Mouse (Mus musculus) mature B cell (primary cell): ENCODE results near the gene Cd27.
"Not testable (repeated sequence)": the region's sequence is repeated elsewhere in the genome, so short reads cannot be mapped to it uniquely, and the experiment has no call there.

Experiments used
- in situ Hi-C: fragments of 300-500 bp; cut with MboI; formaldehyde crosslinking; loops from 2 replicates; pipeline ENCODE4 v1.14.3; 2019

Cd27 gene

GRCm38 (mm10) chr6:125236782-125237181 is at the start of gene Cd27:
Gene Cd27 (minus strand): TSS chr6:125237010.
- in situ Hi-C loops: no loop called here

- in situ Hi-C loops: no loop called here
Observed at GRCm38 (mm10) chr6:125285890-125286289, 49.1 kb upstream of the Cd27 start, which contains the start of gene Tuba3a. Gene Tuba3a (minus strand): TSS chr6:125286042.

GRCm38 (mm10) chr6:125284751-125285150 is 47.9 kb upstream of the Cd27 start:
- in situ Hi-C loops: no loop called here

- in situ Hi-C loops: no loop called here
Observed at GRCm38 (mm10) chr6:125284250-125284649, 47.4 kb upstream of the Cd27 start.

- in situ Hi-C loops: not testable (repeated sequence)
Observed at GRCm38 (mm10) chr6:125282721-125283120, 45.9 kb upstream of the Cd27 start.

- in situ Hi-C loops: no loop called here
Observed at GRCm38 (mm10) chr6:125279729-125280128, 42.9 kb upstream of the Cd27 start.

- in situ Hi-C loops: loop anchor here (5.0 kb wide), 2 partner anchors 58 to 113 kb away; partner anchors contain the start of gene Vamp1
Observed at GRCm38 (mm10) chr6:125274841-125275563, 38.2 kb upstream of the Cd27 start.

GRCm38 (mm10) chr6:125272228-125272785 is 35.5 kb upstream of the Cd27 start:
- in situ Hi-C loops: loop anchor here (5.0 kb wide), 2 partner anchors 55 to 110 kb away; partner anchors contain the start of gene Vamp1

- in situ Hi-C loops: loop anchor here (5.0 kb wide), 2 partner anchors 54 to 109 kb away; partner anchors contain the start of gene Vamp1
Observed at GRCm38 (mm10) chr6:125271455-125272227, 34.8 kb upstream of the Cd27 start.

GRCm38 (mm10) chr6:125268799-125269198 is 32.0 kb upstream of the Cd27 start:
- in situ Hi-C loops: no loop called here

- in situ Hi-C loops: no loop called here
Observed at GRCm38 (mm10) chr6:125267469-125267868, 30.7 kb upstream of the Cd27 start.

GRCm38 (mm10) chr6:125266600-125266999 is 29.8 kb upstream of the Cd27 start:
- in situ Hi-C loops: not testable (repeated sequence)

GRCm38 (mm10) chr6:125266091-125266490 is 29.3 kb upstream of the Cd27 start:
- in situ Hi-C loops: no loop called here

GRCm38 (mm10) chr6:125265239-125265638 is 28.4 kb upstream of the Cd27 start:
- in situ Hi-C loops: no loop called here

- in situ Hi-C loops: no loop called here
Observed at GRCm38 (mm10) chr6:125264219-125264618, 27.4 kb upstream of the Cd27 start.

GRCm38 (mm10) chr6:125260006-125260555 is 23.3 kb upstream of the Cd27 start:
- in situ Hi-C loops: no loop called here

- in situ Hi-C loops: no loop called here
Observed at GRCm38 (mm10) chr6:125256222-125256966, 19.6 kb upstream of the Cd27 start.

GRCm38 (mm10) chr6:125255516-125256044 is 18.8 kb upstream of the Cd27 start:
- in situ Hi-C loops: no loop called here

- in situ Hi-C loops: no loop called here
Observed at GRCm38 (mm10) chr6:125253863-125254715, 17.3 kb upstream of the Cd27 start.

GRCm38 (mm10) chr6:125252711-125253110 is 15.9 kb upstream of the Cd27 start:
- in situ Hi-C loops: no loop called here
